Mouse (Mus musculus) liver, adult (tissue): ENCODE data around the gene Plekhm1.

Experiments used
- GATA4 ChIP-seq: IDR thresholded peaks from 2 replicates; pipeline ENCODE4 v1.6.1; 2014; ENCODE audit warnings: mild to moderate bottlenecking, low read length; ENCODE audit not compliant: insufficient replicate concordance

Plekhm1 gene

GRCm38 (mm10) chr11:103333719-103334398, 78.6 kb downstream of the Plekhm1 start:
- TF ChIP-seq GATA4, result no peak

GRCm38 (mm10) chr11:103332890-103333651, 79.4 kb downstream of the Plekhm1 start:
- TF ChIP-seq GATA4, result no peak

- no peak for TF ChIP-seq GATA4
Observed at GRCm38 (mm10) chr11:103332186-103332889, 80.1 kb downstream of the Plekhm1 start.

GRCm38 (mm10) chr11:103331502-103332185, 80.8 kb downstream of the Plekhm1 start:
- no peak for TF ChIP-seq GATA4

- no peak for TF ChIP-seq GATA4
Observed at GRCm38 (mm10) chr11:103330651-103331319, 81.7 kb downstream of the Plekhm1 start.

GRCm38 (mm10) chr11:103326950-103327349, 85.5 kb downstream of the Plekhm1 start:
- no peak for TF ChIP-seq GATA4

- TF ChIP-seq GATA4, result no peak
Observed at GRCm38 (mm10) chr11:103325172-103325571, 87.3 kb downstream of the Plekhm1 start.

- TF ChIP-seq GATA4, result no peak
Observed at GRCm38 (mm10) chr11:103324723-103325122, 87.8 kb downstream of the Plekhm1 start.

- TF ChIP-seq GATA4, result no peak
Observed at GRCm38 (mm10) chr11:103320646-103321045, 91.8 kb downstream of the Plekhm1 start.

GRCm38 (mm10) chr11:103320196-103320595, 92.3 kb downstream of the Plekhm1 start:
- TF ChIP-seq GATA4, result no peak

GRCm38 (mm10) chr11:103318042-103318441, 94.4 kb downstream of the Plekhm1 start:
- no peak for TF ChIP-seq GATA4

GRCm38 (mm10) chr11:103315379-103315778, 97.1 kb downstream of the Plekhm1 start:
- TF ChIP-seq GATA4, result no peak

- TF ChIP-seq GATA4, result no peak
Observed at GRCm38 (mm10) chr11:103314736-103315374, 97.6 kb downstream of the Plekhm1 start.
